Mouse (Mus musculus) limb, embryonic 10.5 days (tissue): Measurements from ENCODE around the gene Maea. TPM values are rescaled to one million over a fixed set of nuclear protein-coding genes. Genes with fewer than 3 reads are reported as not detected.

Source experiments
- DNase-seq: peaks from one replicate; pipeline ENCODE4 v3.0.0-alpha.2; 2017; ENCODE audit warnings: low spot score
- H3K27ac ChIP-seq: fragments of 300-500 bp; sonication (generic); 2 replicates; pipeline ENCODE4 v1.5.1; 2016; ENCODE audit warnings: mild to moderate bottlenecking
- H3K27me3 ChIP-seq: fragments of 300-500 bp; sonication (generic); 2 replicates; pipeline ENCODE4 v1.6.1; 2016; ENCODE audit warnings: low read depth, mild to moderate bottlenecking; ENCODE audit not compliant: poor library complexity, severe bottlenecking
- H3K36me3 ChIP-seq: fragments of 300-500 bp; sonication (generic); 2 replicates; pipeline ENCODE4 v1.6.1; 2016; ENCODE audit warnings: mild to moderate bottlenecking, moderate library complexity
- H3K4me1 ChIP-seq: fragments of 300-500 bp; sonication (generic); 2 replicates; pipeline ENCODE4 v1.6.1; 2016
- H3K4me3 ChIP-seq: fragments of 300-500 bp; sonication (generic); 2 replicates; pipeline ENCODE4 v1.5.1; 2016; ENCODE audit warnings: mild to moderate bottlenecking, moderate library complexity
- H3K9me3 ChIP-seq: fragments of 300-500 bp; sonication (generic); replicated peaks from 2 replicates; pipeline ENCODE4 v1.6.1; 2016; ENCODE audit warnings: mild to moderate bottlenecking
- WGBS: fragments of 180-500 bp; shearing (Covaris S2); methylation state at CpG from one replicate; pipeline ENCODE4 v1.1.7; 2016; 5-methylcytosine and 5-hydroxymethylcytosine counted together
- polyA plus RNA-seq: library from polyadenylated mRNA; unstranded; fragments of >200 nt; fragmentation: Nextera tagmentation; extraction: Ambion mirVana; gene quantifications from 2 replicates; pipeline ENCODE4 v1.2.1, GENCODE M21; 2016

Gene Maea
- polyA plus RNA-seq, 1 experiment from 2014 or later, result 161 TPM

GRCm38 (mm10) chr5:33342821-33343220 is 7.5 kb downstream of the Maea start:
- Histone ChIP-seq H3K36me3 (peaks cover 61% of the 10 kb centered on the region), H3K9me3 (no peaks in the 10 kb centered on the region), H3K27ac (no peak overlapping the region), H3K27me3 (no peaks in the 10 kb centered on the region), H3K4me3 (no peak overlapping the region), H3K4me1 (0 out of 2 replicates have a peak, but pooled peaks cover 4% of the 10 kb centered on the region)
- no peak for DNase-seq

- Histone ChIP-seq H3K36me3 (peaks cover 54% of the 10 kb centered on the region), H3K4me1 (0 out of 2 replicates have a peak, but pooled peaks cover 4% of the 10 kb centered on the region)
Measured at GRCm38 (mm10) chr5:33343571-33343970, 8.3 kb downstream of the Maea start.

DNA sequence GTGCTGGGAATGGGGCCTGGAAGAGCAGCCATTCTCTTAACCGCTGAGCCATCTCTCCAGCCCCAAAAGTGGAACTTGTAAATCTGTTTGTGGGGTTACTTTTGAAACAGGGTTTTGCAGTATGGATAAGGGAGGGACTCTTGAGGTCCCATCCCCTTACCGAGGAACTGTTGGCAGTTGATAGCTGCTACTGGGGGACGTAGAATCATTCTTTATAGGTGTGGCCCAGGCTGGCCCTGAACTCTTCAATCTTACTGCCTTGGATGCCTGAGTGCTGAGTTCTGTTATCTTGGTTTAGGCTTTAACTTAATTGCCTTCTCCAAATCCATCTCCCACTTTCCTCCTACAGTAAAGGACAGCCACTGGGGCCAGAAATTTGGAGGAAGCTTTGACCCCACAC is 8.8 kb downstream of the Maea start:
- Histone ChIP-seq H3K4me1 (0 out of 2 replicates have a peak, but pooled peaks cover 4% of the 10 kb centered on the region), H3K27me3 (no peaks in the 10 kb centered on the region), H3K36me3 (peaks cover 49% of the 10 kb centered on the region), H3K9me3 (no peaks in the 10 kb centered on the region), H3K27ac (no peak overlapping the region), H3K4me3 (no peak overlapping the region)
- WGBS, result 93% methylated on average over 3 of the region's 3 CpGs
- no peak for DNase-seq

More at GRCm38 (mm10) chr5:33343571-33343970, 8.3 kb downstream of the Maea start:
- Histone ChIP-seq H3K4me3 (no peak overlapping the region), H3K27me3 (no peaks in the 10 kb centered on the region), H3K9me3 (no peaks in the 10 kb centered on the region), H3K27ac (no peak overlapping the region)
- DNase-seq, result no peak

DNA sequence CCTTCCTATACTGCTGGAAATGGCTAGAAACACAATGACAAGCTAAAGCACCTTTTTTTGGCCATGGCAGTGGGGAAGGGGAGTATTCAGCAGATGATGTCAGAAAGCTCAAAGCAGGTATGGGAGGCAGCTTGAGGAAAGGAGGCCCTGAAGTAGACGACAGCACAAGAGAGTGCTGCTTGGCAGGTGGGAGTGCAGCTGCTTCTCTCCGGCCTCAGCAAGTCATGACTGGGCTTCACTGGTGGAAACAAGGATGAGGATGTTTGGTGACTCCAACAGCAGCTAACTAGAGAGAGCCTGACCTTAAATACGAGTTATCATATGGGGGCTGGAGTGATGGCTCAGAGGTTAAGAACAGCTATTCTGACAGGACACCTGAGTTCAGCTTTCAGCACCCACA is 12.3 kb downstream of the Maea start:
- peaks cover 23% of the 10 kb centered on the region for H3K36me3 ChIP-seq
- H3K4me3 ChIP-seq, result no peak overlapping the region
- WGBS, result 81% methylated on average over 3 of the region's 3 CpGs
- peaks cover 22% of the 10 kb centered on the region for H3K4me1 ChIP-seq
- DNase-seq, result no peak
- no peaks in the 10 kb centered on the region for H3K27me3 ChIP-seq
- no peak overlapping the region for H3K27ac ChIP-seq
- H3K9me3 ChIP-seq, result no peaks in the 10 kb centered on the region

DNA sequence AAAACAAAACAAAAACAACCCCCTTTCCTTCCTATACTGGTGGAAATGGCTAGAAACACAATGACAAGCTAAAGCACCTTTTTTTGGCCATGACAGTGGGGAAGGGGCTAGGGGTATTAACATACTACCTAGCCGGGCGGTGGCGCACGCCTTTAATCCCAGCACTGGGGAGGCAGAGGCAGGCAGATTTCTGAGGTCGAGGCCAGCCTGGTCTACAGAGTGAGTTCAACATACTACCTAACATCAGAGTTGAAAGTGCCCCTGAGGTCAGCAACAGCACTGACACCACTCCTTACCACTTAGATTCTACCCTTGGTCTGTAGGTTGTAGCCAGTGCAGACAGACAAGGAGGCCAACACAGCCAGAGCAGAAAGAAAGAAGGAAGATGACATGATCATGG is 13.9 kb downstream of the Maea start:
- WGBS, result 98% methylated on average over 5 of the region's 5 CpGs

GRCm38 (mm10) chr5:33349706-33350105 is 14.4 kb downstream of the Maea start:
- no peak overlapping the region for H3K4me3 ChIP-seq
- WGBS, result 83% methylated on average over 4 of the region's 4 CpGs
- DNase-seq, result no peak
- peaks cover 16% of the 10 kb centered on the region for H3K36me3 ChIP-seq
- no peaks in the 10 kb centered on the region for H3K27me3 ChIP-seq
- peaks cover 37% of the 10 kb centered on the region for H3K4me1 ChIP-seq
- no peak overlapping the region for H3K27ac ChIP-seq
- no peaks in the 10 kb centered on the region for H3K9me3 ChIP-seq

More for the DNA sequence above, 13.9 kb downstream of the Maea start:
- DNase-seq, result no peak
- no peak overlapping the region for H3K27ac ChIP-seq
- H3K9me3 ChIP-seq, result no peaks in the 10 kb centered on the region
- peaks cover 37% of the 10 kb centered on the region for H3K4me1 ChIP-seq
- H3K27me3 ChIP-seq, result no peaks in the 10 kb centered on the region
- H3K4me3 ChIP-seq, result no peak overlapping the region
- peaks cover 21% of the 10 kb centered on the region for H3K36me3 ChIP-seq

- H3K27ac ChIP-seq, result peak overlapping the region; percentile 73; the same call in 1 of the 2 replicates
- H3K27me3 ChIP-seq, result no peaks in the 10 kb centered on the region
- H3K4me1 ChIP-seq, result peaks cover 37% of the 10 kb centered on the region
- no peaks in the 10 kb centered on the region for H3K9me3 ChIP-seq
- WGBS, result 91% methylated on average over 3 of the region's 3 CpGs
- 0 out of 2 replicates have a peak, but pooled peaks cover 4% of the 10 kb centered on the region for H3K36me3 ChIP-seq
- DNase-seq, result no peak
- no peak overlapping the region for H3K4me3 ChIP-seq
Measured at GRCm38 (mm10) chr5:33351556-33352272, 16.4 kb downstream of the Maea start.

GRCm38 (mm10) chr5:33352273-33352645 is 16.9 kb downstream of the Maea start:
- Histone ChIP-seq H3K27me3 (no peaks in the 10 kb centered on the region), H3K36me3 (0 out of 2 replicates have a peak, but pooled peaks cover 4% of the 10 kb centered on the region), H3K27ac (peak overlapping the region; percentile 73; the same call in 1 of the 2 replicates), H3K4me3 (no peak overlapping the region), H3K9me3 (no peaks in the 10 kb centered on the region), H3K4me1 (peaks cover 37% of the 10 kb centered on the region)
- no peak for DNase-seq
- 90% methylated on average over 8 of the region's 8 CpGs for WGBS

DNA sequence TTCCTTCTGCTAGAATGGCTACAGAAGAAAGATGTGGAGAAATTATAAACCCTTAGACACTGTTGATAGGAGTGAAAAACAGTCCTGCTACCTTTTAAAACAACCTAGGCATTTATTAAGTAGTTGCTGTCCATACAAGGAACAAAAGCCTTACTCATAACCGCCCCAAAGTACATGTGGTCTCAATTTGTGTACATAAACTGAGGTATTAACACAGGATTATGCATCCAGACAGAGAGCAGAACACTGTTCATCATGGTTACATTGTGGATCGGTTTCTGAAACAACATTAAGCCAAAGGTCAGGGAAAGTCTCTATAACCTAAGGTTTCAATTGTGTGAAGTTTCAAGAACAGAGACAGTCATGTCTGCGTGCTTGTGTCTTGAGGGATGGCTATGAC is 17.7 kb downstream of the Maea start:
- H3K27ac ChIP-seq, result peak overlapping the region; percentile 73; the same call in 1 of the 2 replicates
- H3K9me3 ChIP-seq, result no peaks in the 10 kb centered on the region
- peaks cover 7% of the 10 kb centered on the region for H3K36me3 ChIP-seq
- H3K4me1 ChIP-seq, result peaks cover 34% of the 10 kb centered on the region
- WGBS, result 60% methylated on average over 3 of the region's 3 CpGs
- H3K4me3 ChIP-seq, result no peak overlapping the region
- H3K27me3 ChIP-seq, result no peaks in the 10 kb centered on the region
- no peak for DNase-seq

DNA sequence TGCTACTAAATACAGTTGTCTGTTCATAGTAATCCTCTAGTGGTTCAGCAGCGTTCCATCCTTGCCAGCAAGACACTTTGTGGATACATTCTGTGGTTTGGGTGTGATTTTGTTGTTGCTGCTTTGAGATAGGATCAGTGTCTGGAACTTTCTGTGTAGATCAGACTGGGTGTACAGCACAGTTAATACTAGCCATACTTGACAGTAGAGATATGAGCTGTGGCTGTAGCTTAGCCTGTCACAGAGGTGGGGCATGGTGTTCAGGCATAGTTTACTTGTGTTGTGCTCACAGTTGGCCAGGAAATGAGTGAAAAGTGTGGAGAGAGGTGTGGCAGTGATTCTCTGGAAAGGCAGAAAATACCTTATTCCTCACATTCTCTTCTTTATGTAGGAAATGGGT is 22.2 kb downstream of the Maea start:
- Histone ChIP-seq H3K27me3 (no peaks in the 10 kb centered on the region), H3K4me3 (no peak overlapping the region), H3K9me3 (no peaks in the 10 kb centered on the region), H3K27ac (no peak overlapping the region), H3K4me1 (peaks cover 17% of the 10 kb centered on the region), H3K36me3 (peaks cover 52% of the 10 kb centered on the region)
- 100% methylated on average over 1 of the region's 1 CpGs for WGBS
- DNase-seq, result no peak

DNA sequence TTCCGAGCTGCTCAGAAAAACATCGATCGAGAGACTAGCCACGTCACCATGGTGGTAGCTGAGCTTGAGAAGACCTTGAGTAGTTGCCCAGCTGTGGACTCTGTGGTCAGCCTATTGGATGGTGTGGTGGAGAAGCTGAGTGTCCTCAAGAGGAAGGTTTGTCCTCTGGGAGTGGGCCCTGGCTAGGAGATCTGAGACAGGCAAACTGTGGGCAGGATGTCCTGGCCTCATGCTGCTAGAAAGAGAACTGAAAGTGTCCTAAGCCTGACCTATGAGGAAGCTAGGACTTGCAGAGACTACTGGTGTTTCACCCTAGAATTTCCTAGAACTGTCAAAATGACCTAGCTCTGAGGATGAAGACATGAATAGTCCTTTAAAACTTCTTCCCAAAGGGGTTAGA is 23.2 kb downstream of the Maea start:
- WGBS, result 93% methylated on average over 4 of the region's 4 CpGs
- no peak overlapping the region for H3K4me3 ChIP-seq
- no peak for DNase-seq
- H3K9me3 ChIP-seq, result no peaks in the 10 kb centered on the region
- H3K4me1 ChIP-seq, result peaks cover 7% of the 10 kb centered on the region
- peaks cover 61% of the 10 kb centered on the region for H3K36me3 ChIP-seq
- H3K27me3 ChIP-seq, result no peaks in the 10 kb centered on the region
- no peak overlapping the region for H3K27ac ChIP-seq

DNA sequence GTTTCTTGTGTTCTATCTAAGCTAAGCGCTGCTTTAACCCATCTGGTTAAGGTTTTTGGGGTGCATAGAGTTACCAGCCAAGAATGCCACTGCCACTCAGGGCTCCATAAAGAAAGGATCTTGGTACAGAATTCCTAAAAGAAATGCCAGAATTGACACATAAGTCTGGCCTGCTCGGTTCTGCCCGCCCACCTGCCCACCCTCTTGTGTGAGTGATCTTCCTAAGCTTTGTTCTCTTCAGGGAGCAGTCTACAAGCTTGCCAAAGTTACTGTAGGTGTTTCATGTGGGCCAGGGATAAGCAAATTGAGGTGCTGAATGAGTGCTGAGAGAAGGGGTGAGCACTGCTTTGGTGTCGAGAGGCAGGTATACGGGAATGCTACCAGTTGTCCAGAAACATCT is 28.0 kb downstream of the Maea start:
- Histone ChIP-seq H3K9me3 (no peaks in the 10 kb centered on the region), H3K4me3 (no peak overlapping the region), H3K4me1 (no peaks in the 10 kb centered on the region), H3K36me3 (peaks cover 100% of the 10 kb centered on the region), H3K27me3 (no peaks in the 10 kb centered on the region), H3K27ac (no peak overlapping the region)
- WGBS, result 96% methylated on average over 5 of the region's 5 CpGs
- DNase-seq, result no peak

DNA sequence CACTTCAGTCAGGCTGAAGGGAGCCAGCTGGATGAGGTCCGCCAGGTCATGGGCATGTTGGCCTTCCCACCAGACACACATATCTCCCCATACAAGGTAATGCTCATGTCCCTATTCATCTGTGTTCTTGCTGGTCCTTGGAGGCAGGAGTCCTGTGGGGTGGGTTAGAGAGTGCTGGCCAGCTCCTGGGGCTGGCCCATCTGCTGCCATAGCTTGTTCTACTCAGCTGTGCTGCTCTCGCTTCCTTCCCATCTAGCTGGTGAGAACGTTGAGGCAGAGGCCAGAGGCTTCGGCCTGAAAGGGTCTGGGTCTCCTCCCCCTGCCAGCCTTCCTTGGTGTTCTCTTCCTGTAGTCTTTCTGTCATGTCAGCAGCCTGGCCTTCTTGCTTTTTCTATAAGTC is 33.3 kb downstream of the Maea start:
- Histone ChIP-seq H3K4me1 (no peaks in the 10 kb centered on the region), H3K27ac (no peak overlapping the region), H3K9me3 (no peaks in the 10 kb centered on the region), H3K36me3 (peaks cover 100% of the 10 kb centered on the region), H3K27me3 (no peaks in the 10 kb centered on the region), H3K4me3 (no peak overlapping the region)
- DNase-seq, result no peak
- 92% methylated on average over 4 of the region's 4 CpGs for WGBS

GRCm38 (mm10) chr5:33371137-33371536 is 35.8 kb downstream of the Maea start:
- Histone ChIP-seq H3K4me1 (no peaks in the 10 kb centered on the region), H3K4me3 (no peak overlapping the region), H3K27me3 (no peaks in the 10 kb centered on the region), H3K27ac (no peak overlapping the region), H3K9me3 (no peaks in the 10 kb centered on the region), H3K36me3 (peaks cover 86% of the 10 kb centered on the region)
- no peak for DNase-seq
